Mouse (Mus musculus) adrenal gland, adult 18-20 months (tissue): ENCODE results near the gene Vps18. TPM values are rescaled to one million over a fixed set of nuclear protein-coding genes. Genes with fewer than 3 reads are reported as not detected.

Experiments
- DNase-seq, 2 experiments: peaks; one replicate each; pipeline ENCODE4 v3.0.0; 2021 to 2022; ENCODE audit warnings: low spot score in 2 of 2
- long read RNA-seq, 2 experiments: library from polyadenylated mRNA; stranded (forward); transcript quantifications; one replicate each; pipeline ENCODE4 v2.0.0; 2021
- total RNA-seq, 2 experiments: library from RNA; stranded (reverse); gene quantifications; 1 replicate in 1 of 2; 2 replicates in 1 of 2; pipeline ENCODE4 v1.2.3; 2021

The Vps18 gene
- total RNA-seq = 10 to 100 TPM; 24.0 TPM
- long read RNA-seq, experiment 1, full-length matches to known transcripts = 26 of 39 reads
- long read RNA-seq, experiment 1, partial matches to known transcripts = 13 of 39 reads
- long read RNA-seq, experiment 1, other reads (novel, unspliced or antisense) = 0 of 39 reads
- long read RNA-seq, experiment 2, full-length matches to known transcripts = 40 of 71 reads
- long read RNA-seq, experiment 2, partial matches to known transcripts = 31 of 71 reads
- long read RNA-seq, experiment 2, other reads (novel, unspliced or antisense) = 0 of 71 reads

DNA sequence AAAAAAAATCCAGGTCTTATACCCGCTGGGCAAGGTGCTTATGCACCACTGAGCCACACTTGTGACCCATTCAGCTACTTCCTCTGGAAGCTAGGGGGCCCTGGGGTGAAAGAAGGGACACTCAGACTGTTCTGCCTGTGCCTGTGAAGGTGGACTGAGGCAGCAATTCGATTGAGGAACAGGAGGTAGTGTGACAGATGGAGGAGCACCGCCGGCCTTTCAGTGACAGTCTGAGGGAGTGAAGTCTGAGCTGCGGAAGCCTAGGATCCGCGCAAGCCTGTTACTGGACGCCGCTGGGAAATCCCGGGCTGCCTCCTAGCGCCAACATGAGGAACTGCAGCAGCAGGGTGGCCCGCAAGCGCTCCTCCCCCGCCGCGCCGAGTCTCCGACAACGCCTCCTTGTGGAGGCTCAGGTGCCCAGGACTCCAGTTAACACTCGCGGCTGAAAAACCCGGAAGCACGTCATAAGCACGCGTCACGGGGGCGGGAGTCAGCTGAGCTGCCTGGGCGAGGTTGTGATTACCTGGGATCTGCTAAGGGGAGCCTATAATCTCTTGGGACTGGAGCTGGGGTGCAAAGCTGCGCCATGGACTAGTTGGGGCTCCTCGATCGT, at the start of gene Vps18:
Gene Vps18, plus strand, starts transcription at position 471 of the 613 bp plus-strand sequence.
- DNase-seq = peak; percentile 97 to 98

DNA sequence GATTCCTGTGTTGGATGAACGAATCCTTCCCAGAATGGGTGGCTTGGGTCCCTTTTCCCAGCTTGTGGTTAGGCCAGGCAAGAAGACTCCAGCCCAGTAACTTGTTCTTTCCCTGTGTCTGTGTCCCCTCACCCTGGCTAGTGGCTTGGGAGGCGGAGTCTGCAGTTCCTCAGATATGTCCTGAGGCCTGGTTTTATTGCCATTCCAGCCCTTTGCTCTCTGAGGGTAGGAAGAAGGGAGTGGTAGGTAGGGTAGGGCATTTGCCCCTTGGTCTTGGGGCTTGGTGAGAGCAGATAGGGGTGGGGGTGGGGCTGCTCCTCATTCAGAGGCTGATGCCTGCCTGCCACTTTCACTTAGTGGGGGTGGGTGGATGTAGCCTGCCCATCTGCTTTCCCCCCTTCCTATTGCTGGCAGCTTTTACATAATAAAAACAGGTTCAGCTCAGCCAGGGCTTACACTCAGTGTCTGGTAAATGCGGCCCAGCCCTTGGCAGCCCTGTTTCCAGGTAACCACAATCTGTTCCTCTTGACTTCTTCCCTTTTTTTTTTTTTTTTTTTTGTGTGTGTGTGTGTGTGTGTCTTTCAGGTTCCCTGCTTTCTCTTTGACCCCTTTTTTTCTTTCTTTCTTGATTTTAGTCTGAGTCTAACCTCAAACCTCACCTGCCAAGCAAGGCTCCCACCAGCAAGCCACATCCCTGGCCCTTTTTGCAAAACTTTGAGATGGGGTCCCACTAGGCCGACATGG, 48.3 kb upstream of the Vps18 start:
- no peak for DNase-seq

DNA sequence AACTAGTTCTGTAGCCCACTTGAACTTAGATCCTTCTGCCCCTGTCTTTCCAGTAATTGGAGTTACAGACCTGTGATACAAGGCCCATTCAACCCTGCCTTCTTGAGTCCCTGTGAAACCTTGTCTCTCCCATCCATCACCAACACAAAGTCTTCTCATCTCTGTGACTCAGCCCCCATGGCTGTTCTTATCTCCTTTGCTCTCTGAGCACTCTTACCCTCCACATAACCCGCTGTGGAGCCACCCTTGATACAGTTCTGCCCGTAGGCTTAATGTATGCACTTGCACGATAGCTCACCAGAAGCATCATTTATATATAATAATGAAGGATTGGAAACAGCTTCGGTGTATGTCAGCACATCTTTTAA, 47.7 kb upstream of the Vps18 start:
- DNase-seq = no peak

GRCm38 (mm10) chr2:119242548-119242947, 46.0 kb upstream of the Vps18 start:
- DNase-seq = no peak

GRCm38 (mm10) chr2:119245246-119245645, 43.3 kb upstream of the Vps18 start:
- no peak for DNase-seq

DNA sequence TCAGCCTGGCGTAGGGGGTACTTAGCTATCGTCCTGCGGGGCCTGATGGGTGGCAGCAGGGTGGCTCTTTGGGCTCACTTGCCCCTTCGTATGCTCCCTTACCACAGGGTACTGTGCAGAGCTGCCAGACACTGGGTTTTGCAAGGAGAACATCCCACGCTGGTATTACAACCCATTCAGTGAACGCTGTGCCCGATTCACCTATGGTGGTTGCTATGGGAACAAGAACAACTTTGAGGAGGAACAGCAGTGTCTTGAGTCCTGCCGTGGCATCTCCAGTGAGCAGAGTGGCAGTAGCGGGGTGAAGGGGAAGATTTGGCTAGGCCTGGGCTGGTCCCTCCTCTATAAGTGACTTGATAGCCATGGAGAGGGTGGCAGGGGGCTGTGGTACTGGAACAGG, 40.6 kb upstream of the Vps18 start:
- no peak for DNase-seq

GRCm38 (mm10) chr2:119249592-119250061, 38.9 kb upstream of the Vps18 start:
- DNase-seq = no peak

- DNase-seq = no peak
Observed at GRCm38 (mm10) chr2:119250377-119250776, 38.2 kb upstream of the Vps18 start.

DNA sequence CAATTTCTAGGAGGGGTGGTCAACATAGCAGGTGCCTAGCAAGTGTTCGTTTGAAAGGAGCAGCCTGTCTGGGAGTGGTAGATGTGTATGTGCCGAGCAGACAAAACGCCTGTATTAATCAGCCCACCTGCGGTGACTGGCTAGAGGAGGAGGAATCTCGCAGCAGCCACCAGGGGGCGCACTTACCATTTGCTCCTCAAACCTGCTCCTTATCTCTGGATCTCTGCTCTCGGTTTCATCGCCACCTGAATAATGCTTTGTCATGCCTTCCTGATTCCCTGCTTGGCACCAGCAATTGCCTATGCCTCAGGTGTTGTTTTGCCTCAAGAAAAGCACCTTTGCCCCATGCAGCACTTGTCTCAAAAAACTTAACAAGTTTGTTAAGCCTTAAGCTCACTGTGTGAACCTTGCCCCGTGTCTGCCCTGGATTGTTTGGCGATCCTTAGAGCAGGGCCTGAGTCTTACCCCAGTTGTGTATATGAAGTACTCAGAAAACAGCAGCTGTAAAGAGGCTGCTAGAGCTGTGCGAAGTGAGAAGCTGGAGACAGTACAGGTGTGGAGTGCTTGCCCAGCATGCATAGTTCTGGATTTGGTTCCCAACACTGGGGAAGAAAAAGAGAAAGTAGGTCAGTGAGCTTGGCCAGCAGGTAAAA, 37.6 kb upstream of the Vps18 start:
- peak; percentile 90 to 93 for DNase-seq

GRCm38 (mm10) chr2:119254976-119255375, 33.6 kb upstream of the Vps18 start:
- no peak for DNase-seq

- DNase-seq = no peak
Observed at GRCm38 (mm10) chr2:119260518-119260917, 28.0 kb upstream of the Vps18 start.

GRCm38 (mm10) chr2:119261326-119261725, 27.2 kb upstream of the Vps18 start:
- no peak for DNase-seq

- peak; percentile 56 to 72 for DNase-seq
Observed at GRCm38 (mm10) chr2:119262978-119263377, 25.6 kb upstream of the Vps18 start.

DNA sequence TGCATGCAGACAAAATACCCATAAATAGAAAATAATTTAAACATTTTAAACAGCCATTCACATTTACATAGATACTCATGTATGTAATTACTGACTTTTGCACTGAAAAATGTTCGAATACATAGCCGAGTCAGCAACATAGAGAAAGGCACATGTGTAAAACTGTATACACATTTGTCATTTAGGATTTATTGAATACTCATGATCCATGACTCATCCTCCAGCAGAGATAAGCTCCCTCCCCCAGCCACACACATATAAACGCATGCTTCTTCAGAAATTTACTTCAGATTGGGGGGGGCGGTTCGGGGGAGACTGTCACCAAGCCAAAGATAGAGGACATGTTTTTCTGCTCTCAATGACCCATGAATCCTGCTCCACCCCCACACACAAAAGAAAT, 24.7 kb upstream of the Vps18 start:
- DNase-seq = no peak

- no peak for DNase-seq
Observed at GRCm38 (mm10) chr2:119270286-119270642, 18.3 kb upstream of the Vps18 start.

DNA sequence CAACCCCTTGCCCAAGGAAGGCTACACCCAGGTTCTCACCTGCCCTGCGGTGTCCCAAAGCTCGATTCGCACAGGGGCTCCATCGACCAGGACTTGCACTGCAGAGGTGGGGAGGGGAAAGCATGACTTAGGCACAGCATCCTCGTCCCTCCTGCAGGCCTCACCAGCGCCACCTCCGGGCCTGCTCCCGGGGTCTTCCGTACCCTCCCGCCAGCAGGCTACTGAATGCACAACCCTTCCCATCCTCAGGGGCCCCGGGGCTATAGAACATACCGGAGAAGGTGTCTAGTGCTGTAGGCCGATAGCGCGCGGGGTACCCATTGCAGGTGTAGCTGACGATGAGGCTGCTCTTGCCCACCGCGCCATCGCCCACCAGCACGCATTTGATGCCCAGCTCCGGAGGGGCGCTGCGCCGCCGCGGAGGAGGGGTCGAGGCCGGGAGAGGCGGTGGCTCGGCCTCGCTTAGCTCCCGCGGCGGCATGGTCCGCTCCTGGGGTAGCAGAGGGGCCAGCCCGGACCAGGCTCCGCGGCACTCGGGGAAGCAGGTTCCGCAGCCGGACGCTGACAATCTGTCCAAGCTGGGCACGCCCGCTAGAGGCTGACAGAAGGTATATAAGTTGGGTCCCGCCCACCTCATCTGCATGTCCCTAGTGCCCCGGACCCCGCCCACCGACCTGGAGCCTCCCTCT, 17.8 kb upstream of the Vps18 start, which contains the start of gene Rhov:
Gene Rhov, minus strand, starts transcription at position 630 of the 689 bp plus-strand sequence.
- peak; percentile 32 to 46 for DNase-seq

- DNase-seq = no peak
Observed at GRCm38 (mm10) chr2:119274126-119274525, 14.4 kb upstream of the Vps18 start.

DNA sequence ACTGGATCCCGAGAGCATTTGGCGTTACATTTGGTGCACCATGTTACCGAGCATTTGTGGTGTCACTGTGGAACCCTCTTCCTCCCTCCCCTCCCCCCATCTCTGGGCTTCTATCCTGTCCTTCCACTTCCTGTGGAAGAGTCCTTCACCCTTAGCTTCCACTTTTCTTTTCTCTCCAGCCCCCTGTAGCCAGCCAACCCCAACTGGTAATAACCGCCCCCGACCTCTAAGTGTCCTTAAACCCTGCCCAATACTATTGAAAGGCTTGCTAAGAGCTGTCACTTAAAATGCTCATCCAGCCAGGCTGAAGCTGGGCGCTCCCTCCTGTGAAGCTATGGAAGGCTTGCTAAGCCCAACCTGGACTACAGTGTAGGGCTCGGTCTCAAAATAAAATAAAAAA, 11.6 kb upstream of the Vps18 start:
- DNase-seq = no peak

GRCm38 (mm10) chr2:119277810-119278209, 10.7 kb upstream of the Vps18 start:
- DNase-seq = no peak

DNA sequence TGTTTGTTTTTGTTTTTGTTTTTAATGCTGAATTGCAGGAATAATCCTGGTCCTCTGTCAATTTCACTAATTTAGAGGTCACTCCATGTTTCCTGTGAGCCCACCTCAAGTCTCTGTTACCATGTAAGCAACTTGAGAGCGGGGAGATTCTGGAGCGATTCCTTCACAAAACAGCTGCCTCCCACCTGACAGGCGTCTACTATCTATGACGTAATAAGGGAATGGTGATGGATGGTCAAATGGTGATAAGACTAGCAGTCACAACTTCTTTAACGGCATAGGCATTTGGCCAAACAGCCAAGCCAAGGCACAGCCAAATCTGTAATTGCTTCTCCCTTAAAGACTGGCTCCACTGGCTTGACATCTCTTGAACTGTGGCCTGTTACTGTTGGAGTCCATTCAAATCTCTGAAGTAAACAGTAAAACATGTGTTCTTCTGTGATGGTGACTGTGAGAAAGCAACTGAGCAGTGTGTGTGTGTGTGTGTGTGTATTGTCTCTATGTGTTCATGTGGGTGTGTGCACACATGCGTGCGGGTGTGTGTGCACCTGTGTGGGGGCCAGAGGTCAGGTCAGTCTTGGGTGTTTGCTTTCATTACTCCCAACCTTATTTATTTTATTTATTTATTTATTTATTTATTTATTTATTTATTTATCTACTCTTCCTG, 6.5 kb upstream of the Vps18 start:
- no peak for DNase-seq
